Mouse (Mus musculus): ENCODE results near the gene Tmem145.

- TF ChIP-seq CTCF (IDR thresholded peaks at IDR 0.05; ENCODE audit: low read depth) (no peak), EP300 (IDR thresholded peaks at IDR 0.05; ENCODE audit: low read depth) (no peak)
Measured at GRCm38 (mm10) chr7:25293191-25293739, 12.6 kb upstream of the Tmem145 start.
